Mouse (Mus musculus): Measurements from ENCODE around the gene Pptc7. TPM values are rescaled to one million over a fixed set of nuclear protein-coding genes. Genes with fewer than 3 reads are reported as not detected.

Pptc7 gene
- total and polyA plus RNA-seq, 2 experiments from 2014 or later, result 6.7 to 19.3 TPM

DNA sequence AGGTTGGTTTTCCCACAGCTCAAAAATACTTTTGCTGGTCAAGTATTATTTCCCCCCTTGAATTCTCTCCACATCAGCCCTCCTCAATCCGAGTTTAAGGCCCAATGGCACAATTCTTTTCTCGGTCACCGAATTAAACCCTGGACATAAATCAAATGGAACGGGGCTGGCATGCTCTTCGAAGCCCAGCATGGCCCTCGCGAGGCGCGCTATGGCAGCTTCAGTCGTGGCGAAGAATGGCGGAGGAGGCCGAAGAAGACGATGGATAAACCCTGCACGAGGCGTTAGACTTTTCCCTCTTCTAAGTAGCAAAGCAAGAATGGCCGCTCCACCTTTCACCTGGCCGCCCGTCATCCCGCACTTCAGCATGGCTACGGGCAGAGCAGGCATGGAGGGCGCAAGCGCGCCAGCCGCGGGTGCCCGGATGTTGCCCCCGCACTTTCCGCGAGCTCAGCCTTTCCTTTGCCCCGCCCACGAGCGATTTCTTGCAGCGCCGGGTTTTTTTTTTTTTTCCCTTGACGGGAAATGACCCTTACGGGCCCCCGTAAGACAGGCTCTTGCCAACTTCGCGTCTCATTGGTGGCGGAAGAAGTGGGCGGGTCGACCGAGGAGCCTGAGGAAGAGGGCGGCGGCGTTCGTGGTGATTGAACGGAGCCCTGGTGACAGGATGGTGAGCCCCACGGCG lies 69.8 kb downstream of the Pptc7 start, which contains the start of the genes Rad9b and Vps29:
Rad9b (minus strand) TSS at position 427 of the 685 bp plus-strand sequence.
Vps29 (plus strand) TSS at position 563 of the 685 bp plus-strand sequence.
- DNase-seq (ENCODE audit: low spot score) (peak; percentile 99), ATAC-seq (ENCODE audit: low FRiP score) (peak; percentile 93)
- H3K4me2 ChIP-seq (ENCODE audit: low read depth, low read length, poor library complexity, severe bottlenecking), result peak within 1 kb of the TSS; percentile 72
- peak within 1 kb of the TSS; percentile 92 for H3K27ac ChIP-seq (ENCODE audit: low read depth, low read length)
- H3K9me3 ChIP-seq (ENCODE audit: low read length), result no peaks in the 10 kb centered on the region
- H3K36me3 ChIP-seq (ENCODE audit: insufficient read depth, low read length), result 0 out of 2 replicates have a peak, but pooled peaks cover 2% of the 10 kb centered on the region
- 1% methylated on average over 50 of the region's 51 CpGs for WGBS
- TF ChIP-seq CTCF (IDR thresholded peaks at IDR 0.05), result no peak
- H3K27me3 ChIP-seq (ENCODE audit: insufficient read depth, low read length), result no peaks in the 10 kb centered on the region
- H3K9ac ChIP-seq (replicated peaks; ENCODE audit: low read length, poor library complexity, severe bottlenecking), result peak within 1 kb of the TSS; percentile 91
- H3K4me3 ChIP-seq (ENCODE audit: low read depth, low read length), result peak within 1 kb of the TSS; percentile 95
- H3K4me1 ChIP-seq (ENCODE audit: insufficient read depth, low read length), result 0 out of 2 replicates have a peak, but pooled peaks cover 3% of the 10 kb centered on the region

DNA sequence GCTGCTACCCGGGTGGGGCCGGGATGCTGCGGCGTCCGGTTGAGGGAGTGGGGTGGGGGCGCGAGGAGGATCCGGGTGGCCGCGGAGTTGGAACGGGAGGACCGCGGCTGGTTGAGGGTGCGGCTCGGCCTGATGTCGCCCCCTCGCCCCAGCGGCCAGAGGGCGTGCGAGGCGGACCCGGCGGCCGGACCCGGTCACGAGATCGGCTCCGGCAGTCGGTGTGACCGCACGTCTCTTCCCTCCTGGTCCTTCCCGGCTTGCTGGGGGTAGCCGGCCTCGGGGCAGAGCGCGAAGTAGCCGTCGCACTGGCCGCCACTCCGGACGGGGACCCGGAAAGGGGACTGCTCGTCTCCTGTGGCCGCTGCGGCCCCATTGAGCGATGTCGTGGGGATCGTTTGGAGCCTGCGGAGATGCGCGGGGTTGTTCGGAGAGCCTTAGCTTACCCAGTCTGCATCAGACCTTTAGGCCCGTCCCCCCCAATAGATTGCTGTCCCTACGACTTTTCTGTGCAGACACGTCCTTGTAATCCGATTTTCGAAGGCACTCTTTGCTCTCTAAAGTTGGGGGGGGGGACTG lies 70.4 kb downstream of the Pptc7 start:
- ATAC-seq (ENCODE audit: low FRiP score), result peak; percentile 73
- H3K36me3 ChIP-seq (ENCODE audit: insufficient read depth, low read length), result 0 out of 2 replicates have a peak, but pooled peaks cover 2% of the 10 kb centered on the region
- peak overlapping the region; percentile 95 for H3K4me3 ChIP-seq (ENCODE audit: low read depth, low read length)
- H3K9me3 ChIP-seq (ENCODE audit: low read length), result no peaks in the 10 kb centered on the region
- peak overlapping the region; percentile 86 for H3K27ac ChIP-seq (ENCODE audit: low read depth, low read length)
- H3K9ac ChIP-seq (replicated peaks; ENCODE audit: low read length, poor library complexity, severe bottlenecking), result peak overlapping the region; percentile 91
- H3K4me2 ChIP-seq (ENCODE audit: low read depth, low read length, poor library complexity, severe bottlenecking), result peak overlapping the region; percentile 61
- H3K4me1 ChIP-seq (ENCODE audit: insufficient read depth, low read length), result 0 out of 2 replicates have a peak, but pooled peaks cover 3% of the 10 kb centered on the region
- WGBS, result under 1% methylated on average over 57 of the region's 57 CpGs
- no peak for DNase-seq (ENCODE audit: low spot score)
- peak; percentile 21; the same call in 1 of the 2 replicates for TF ChIP-seq CTCF (IDR thresholded peaks at IDR 0.05)
- H3K27me3 ChIP-seq (ENCODE audit: insufficient read depth, low read length), result no peaks in the 10 kb centered on the region

DNA sequence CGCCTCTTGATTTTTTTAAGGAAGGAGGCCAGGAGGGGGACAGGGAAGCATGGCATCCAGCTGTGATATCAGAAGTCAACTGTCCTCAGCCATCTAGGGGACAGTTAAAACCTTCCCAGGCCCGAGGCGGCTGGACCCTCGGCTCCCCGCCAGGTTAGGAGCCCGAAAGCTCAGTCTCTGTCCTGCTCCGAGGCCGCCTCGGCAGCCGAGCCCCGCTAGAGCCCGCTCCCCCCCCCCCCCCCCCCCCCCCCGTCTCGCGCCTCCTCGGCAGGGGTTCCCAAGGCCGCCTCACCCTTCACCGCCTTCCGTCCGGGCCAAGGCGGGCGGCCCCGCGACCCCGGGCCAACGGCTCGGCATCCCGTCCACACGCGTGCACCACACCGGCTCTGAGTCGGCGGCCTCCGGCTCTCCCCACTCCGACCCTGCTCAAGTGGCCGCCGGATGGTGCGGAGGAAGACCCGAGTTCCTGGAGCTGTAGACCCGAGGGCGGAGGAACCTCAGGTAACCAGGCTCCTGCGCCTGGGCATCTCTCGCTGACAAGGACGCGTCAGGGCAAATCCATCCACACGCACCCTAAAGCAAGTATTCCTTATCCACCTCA lies 87.5 kb downstream of the Pptc7 start, which contains the start of gene Gpn3:
Gpn3 (plus strand) TSS at position 286 of the 601 bp plus-strand sequence.
- Histone ChIP-seq H3K27me3 (ENCODE audit: insufficient read depth, low read length) (no peaks in the 10 kb centered on the region), H3K36me3 (ENCODE audit: insufficient read depth, low read length) (peaks cover 33% of the 10 kb centered on the region), H3K4me1 (ENCODE audit: insufficient read depth, low read length) (no peaks in the 10 kb centered on the region), H3K4me3 (ENCODE audit: low read depth, low read length) (peak within 1 kb of the TSS; percentile 67), H3K9me3 (ENCODE audit: low read length) (no peaks in the 10 kb centered on the region), H3K9ac (replicated peaks; ENCODE audit: low read length, poor library complexity, severe bottlenecking) (peak within 1 kb of the TSS; percentile 79), H3K4me2 (ENCODE audit: low read depth, low read length, poor library complexity, severe bottlenecking) (peak within 1 kb of the TSS; percentile 73), H3K27ac (ENCODE audit: low read depth, low read length) (peak within 1 kb of the TSS; percentile 96)
- WGBS, result under 1% methylated on average over 26 of the region's 46 CpGs
- no peak for TF ChIP-seq CTCF (IDR thresholded peaks at IDR 0.05)
- DNase-seq (ENCODE audit: low spot score) (peak; percentile 29), ATAC-seq (ENCODE audit: low FRiP score) (peak; percentile 83)

DNA sequence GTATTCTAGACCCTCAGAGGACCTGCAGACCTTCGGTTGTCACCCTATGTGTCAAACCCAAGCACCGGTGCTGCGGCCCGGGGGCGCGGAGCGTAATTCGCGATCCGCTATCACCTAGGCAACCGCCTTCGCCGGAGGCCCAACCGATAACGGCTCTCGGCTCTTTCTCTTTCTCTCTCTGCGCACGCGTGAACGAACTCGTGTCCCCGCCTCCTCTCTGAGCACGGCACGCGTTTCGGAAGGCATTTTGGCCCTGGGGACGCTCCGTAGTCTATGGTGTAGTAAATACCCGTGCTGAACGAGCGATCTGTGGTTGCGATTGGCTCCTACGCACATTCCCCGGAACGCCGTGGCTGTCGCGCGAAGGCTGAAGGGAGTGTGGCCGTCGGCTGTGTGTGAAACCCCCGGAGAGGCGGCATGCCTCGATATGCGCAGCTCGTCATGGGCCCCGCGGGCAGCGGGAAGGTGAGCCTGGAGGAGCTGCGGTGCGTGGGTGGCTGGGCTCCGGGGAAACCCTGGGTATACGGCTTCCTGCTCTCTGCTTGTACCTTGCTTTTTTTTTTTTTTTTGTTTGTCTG lies 88.1 kb downstream of the Pptc7 start, which contains the start of gene Fam216a:
Fam216a (minus strand) TSS at position 173 of the 578 bp plus-strand sequence.
- no peak for TF ChIP-seq CTCF (IDR thresholded peaks at IDR 0.05)
- ATAC-seq (ENCODE audit: low FRiP score) (peak; percentile 91), DNase-seq (ENCODE audit: low spot score) (peak; percentile 100)
- under 1% methylated on average over 53 of the region's 53 CpGs for WGBS
- peak within 1 kb of the TSS; percentile 96 for H3K27ac ChIP-seq (ENCODE audit: low read depth, low read length)
- no peaks in the 10 kb centered on the region for H3K27me3 ChIP-seq (ENCODE audit: insufficient read depth, low read length)
- H3K9ac ChIP-seq (replicated peaks; ENCODE audit: low read length, poor library complexity, severe bottlenecking), result peak within 1 kb of the TSS; percentile 79
- peak within 1 kb of the TSS; percentile 67 for H3K4me3 ChIP-seq (ENCODE audit: low read depth, low read length)
- peak within 1 kb of the TSS; percentile 73 for H3K4me2 ChIP-seq (ENCODE audit: low read depth, low read length, poor library complexity, severe bottlenecking)
- H3K9me3 ChIP-seq (ENCODE audit: low read length), result no peaks in the 10 kb centered on the region
- peaks cover 31% of the 10 kb centered on the region for H3K36me3 ChIP-seq (ENCODE audit: insufficient read depth, low read length)
- no peaks in the 10 kb centered on the region for H3K4me1 ChIP-seq (ENCODE audit: insufficient read depth, low read length)

DNA sequence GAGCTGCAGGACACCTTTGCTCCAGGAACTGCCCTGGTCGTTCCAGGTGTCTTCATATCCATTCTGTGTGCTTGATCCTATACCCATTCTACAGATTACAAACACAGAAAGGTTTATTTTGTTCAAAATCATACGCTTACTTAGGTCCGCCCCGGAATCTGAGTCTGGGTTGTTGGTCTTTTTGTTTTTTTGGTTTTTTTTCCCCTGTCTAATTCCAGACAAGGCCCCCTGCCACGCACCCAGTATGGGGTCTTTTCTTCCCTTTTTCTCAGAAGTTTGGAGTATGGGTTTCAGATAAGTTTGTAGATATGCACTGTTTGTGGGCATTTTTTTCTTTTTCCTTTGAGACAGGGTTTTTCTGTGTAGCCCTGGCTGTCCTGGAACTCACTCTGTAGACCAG lies 88.7 kb downstream of the Pptc7 start:
- peak overlapping the region; percentile 73 for H3K4me2 ChIP-seq (ENCODE audit: low read depth, low read length, poor library complexity, severe bottlenecking)
- no peaks in the 10 kb centered on the region for H3K4me1 ChIP-seq (ENCODE audit: insufficient read depth, low read length)
- peak overlapping the region; percentile 67 for H3K4me3 ChIP-seq (ENCODE audit: low read depth, low read length)
- TF ChIP-seq CTCF (IDR thresholded peaks at IDR 0.05), result no peak
- H3K9ac ChIP-seq (replicated peaks; ENCODE audit: low read length, poor library complexity, severe bottlenecking), result peak overlapping the region; percentile 70
- DNase-seq (ENCODE audit: low spot score), result no peak
- H3K9me3 ChIP-seq (ENCODE audit: low read length), result no peaks in the 10 kb centered on the region
- no peaks in the 10 kb centered on the region for H3K27me3 ChIP-seq (ENCODE audit: insufficient read depth, low read length)
- ATAC-seq (ENCODE audit: low FRiP score), result no peak
- 13% methylated on average over 5 of the region's 5 CpGs for WGBS
- H3K27ac ChIP-seq (ENCODE audit: low read depth, low read length), result peak overlapping the region; percentile 96
- peaks cover 25% of the 10 kb centered on the region; the same call in 1 of the 2 replicates for H3K36me3 ChIP-seq (ENCODE audit: insufficient read depth, low read length)

Other genes starting within 250 kb of the Pptc7 start
- gene Cux2, start 234.3 kb upstream of the Pptc7 start, total RNA-seq (2014; rRNA removed), result 40.1 and 40.2 TPM in 2 replicates
- gene Cux2, start 234.3 kb upstream of the Pptc7 start, polyA plus RNA-seq (2015; fragmentation: Nextera tagmentation; extraction: Ambion mirVana), result 15.4 and 17.4 TPM in 2 replicates
- gene Myl2, start 183.4 kb upstream of the Pptc7 start, total RNA-seq (2014; rRNA removed), result 0.55 and 0.99 TPM in 2 replicates
- gene Myl2, start 183.4 kb upstream of the Pptc7 start, polyA plus RNA-seq (2015; fragmentation: Nextera tagmentation; extraction: Ambion mirVana), result 4.4 and 4.6 TPM in 2 replicates
- gene Ccdc63, start 143.5 kb upstream of the Pptc7 start, total RNA-seq (2014; rRNA removed), result 0.52 TPM in 1 of 2 replicates, not detected in the other
- gene Ccdc63, start 143.5 kb upstream of the Pptc7 start, polyA plus RNA-seq (2015; fragmentation: Nextera tagmentation; extraction: Ambion mirVana), result not detected in 2 replicates
- gene Ppp1cc, start 126.1 kb upstream of the Pptc7 start, total RNA-seq (2014; rRNA removed), result 206 and 221 TPM in 2 replicates
- gene Ppp1cc, start 126.1 kb upstream of the Pptc7 start, polyA plus RNA-seq (2015; fragmentation: Nextera tagmentation; extraction: Ambion mirVana), result 154 and 164 TPM in 2 replicates
- gene Hvcn1, start 77.6 kb upstream of the Pptc7 start, total RNA-seq (2014; rRNA removed), result 2.0 and 2.2 TPM in 2 replicates
- gene Hvcn1, start 77.6 kb upstream of the Pptc7 start, polyA plus RNA-seq (2015; fragmentation: Nextera tagmentation; extraction: Ambion mirVana), result 1.3 and 1.6 TPM in 2 replicates
- 30.0 and 37.5 TPM in 2 replicates for gene Tctn1, start 19.9 kb upstream of the Pptc7 start, total RNA-seq (2014; rRNA removed)
- gene Tctn1, start 19.9 kb upstream of the Pptc7 start, polyA plus RNA-seq (2015; fragmentation: Nextera tagmentation; extraction: Ambion mirVana), result 5.8 and 6.2 TPM in 2 replicates
- 16.9 and 17.8 TPM in 2 replicates for gene Rad9b, start 69.9 kb downstream of the Pptc7 start, total RNA-seq (2014; rRNA removed)
- gene Rad9b, start 69.9 kb downstream of the Pptc7 start, polyA plus RNA-seq (2015; fragmentation: Nextera tagmentation; extraction: Ambion mirVana), result 18.1 and 21.8 TPM in 2 replicates
- gene Vps29, start 70.0 kb downstream of the Pptc7 start, total RNA-seq (2014; rRNA removed), result 137 and 149 TPM in 2 replicates
- 366 and 368 TPM in 2 replicates for gene Vps29, start 70.0 kb downstream of the Pptc7 start, polyA plus RNA-seq (2015; fragmentation: Nextera tagmentation; extraction: Ambion mirVana)
- 20.8 and 37.9 TPM in 2 replicates for gene Gpn3, start 87.5 kb downstream of the Pptc7 start, total RNA-seq (2014; rRNA removed)
- gene Gpn3, start 87.5 kb downstream of the Pptc7 start, polyA plus RNA-seq (2015; fragmentation: Nextera tagmentation; extraction: Ambion mirVana), result 41.8 and 44.4 TPM in 2 replicates
- 131 and 139 TPM in 2 replicates for gene Fam216a, start 88.0 kb downstream of the Pptc7 start, total RNA-seq (2014; rRNA removed)
- 156 and 160 TPM in 2 replicates for gene Fam216a, start 88.0 kb downstream of the Pptc7 start, polyA plus RNA-seq (2015; fragmentation: Nextera tagmentation; extraction: Ambion mirVana)
- gene Arpc3, start 107.5 kb downstream of the Pptc7 start, total RNA-seq (2014; rRNA removed), result 162 and 188 TPM in 2 replicates
- 134 and 137 TPM in 2 replicates for gene Arpc3, start 107.5 kb downstream of the Pptc7 start, polyA plus RNA-seq (2015; fragmentation: Nextera tagmentation; extraction: Ambion mirVana)
- gene Anapc7, start 137.3 kb downstream of the Pptc7 start, total RNA-seq (2014; rRNA removed), result 29.3 and 34.3 TPM in 2 replicates
- 42.8 and 43.5 TPM in 2 replicates for gene Anapc7, start 137.3 kb downstream of the Pptc7 start, polyA plus RNA-seq (2015; fragmentation: Nextera tagmentation; extraction: Ambion mirVana)
- gene Atp2a2, start 217.9 kb downstream of the Pptc7 start, total RNA-seq (2014; rRNA removed), result 202 and 210 TPM in 2 replicates
- gene Atp2a2, start 217.9 kb downstream of the Pptc7 start, polyA plus RNA-seq (2015; fragmentation: Nextera tagmentation; extraction: Ambion mirVana), result 40.4 and 45.2 TPM in 2 replicates

Measured in midbrain, postnatal 0 days (tissue).